ENCODE assay signal across 9 mouse cellular contexts in the genomic region with DNA sequence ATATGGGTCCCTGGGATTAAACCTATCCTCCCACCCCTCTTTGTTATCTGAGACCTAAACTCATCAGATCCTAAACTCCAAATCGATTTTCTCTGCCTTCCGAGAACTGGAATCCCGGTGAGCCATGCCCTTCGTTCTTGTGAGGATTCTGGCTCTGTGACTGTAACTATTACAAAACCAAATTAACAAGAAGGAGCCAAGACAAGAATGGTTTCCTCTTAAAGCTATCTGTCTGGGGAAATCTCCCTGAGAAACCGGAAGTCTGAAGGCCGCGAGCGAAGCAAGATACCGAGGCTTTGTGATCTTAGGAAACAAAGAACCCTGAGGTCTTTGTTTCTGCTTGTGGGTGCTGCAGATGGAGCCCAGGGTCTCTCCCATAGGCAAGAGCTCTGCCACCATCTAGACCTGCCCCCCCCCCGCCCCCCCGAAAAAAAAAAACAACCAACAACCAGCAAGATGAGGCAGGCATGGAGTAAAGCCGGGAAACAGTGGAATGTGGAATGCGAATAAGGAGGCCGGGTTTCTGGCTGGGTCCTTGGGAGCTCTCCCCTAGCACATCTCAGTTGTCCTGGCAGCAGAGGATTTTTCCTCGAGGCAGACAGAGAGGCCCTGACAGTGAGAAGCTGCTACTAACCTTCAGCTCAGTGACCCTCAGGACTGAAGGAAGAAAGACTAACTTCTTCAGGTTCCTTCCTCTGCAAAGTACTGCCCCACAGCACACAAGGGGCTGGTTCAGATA. TPM values are rescaled to one million over a fixed set of nuclear protein-coding genes. Genes with fewer than 3 reads are reported as not detected.
DNase-seq lines count a peak whose midpoint lies in the region; ATAC-seq and TF ChIP-seq lines count a peak whose summit lies in the region.
"Had no signal": no experiment of that assay in that cellular context is flagged by ENCODE, and none has a peak within 500 bp of the region (broad histone marks: within the 10 kb centered on the region; RNA-seq: fewer than 3 reads in every experiment).

No protein-coding gene starts in this region.

- ATAC-seq in liver, embryonic 11.5 days (replicated peaks; ENCODE audit: low FRiP score), result no peak
- ATAC-seq in embryonic facial prominence, embryonic 12.5 days (ENCODE audit: insufficient number of reproducible peaks, insufficient read depth, low FRiP score, low TSS enrichment), result no peak
- ATAC-seq in intestine, embryonic 15.5 days, result no peak
- no peak for ATAC-seq in midbrain, postnatal 0 days (ENCODE audit: low FRiP score)

- no peak for DNase-seq in liver, embryonic 11.5 days (ENCODE audit: low spot score)
- no peak for DNase-seq in liver
- DNase-seq in midbrain, postnatal 0 days (ENCODE audit: low spot score), result no peak
- no peak for DNase-seq in left cerebral cortex, postnatal 25 days (ENCODE audit: low spot score in 2 of 2)
- DNase-seq in urinary bladder, adult 18-20 months (ENCODE audit: low spot score in 2 of 2), result no peak
- no peak for DNase-seq in right cerebral cortex, postnatal 36 days (ENCODE audit: low spot score in 2 of 2)

- peak overlapping the region; percentile 33; the same call in 1 of the 2 replicates for H3K27ac ChIP-seq in liver, embryonic 11.5 days (ENCODE audit: low read depth, low read length)
- H3K27ac ChIP-seq in embryonic facial prominence, embryonic 12.5 days, result peak overlapping the region; percentile 91
- peak overlapping the region; percentile 59 for H3K27ac ChIP-seq in intestine, embryonic 15.5 days
- H3K27ac ChIP-seq in midbrain, postnatal 0 days (ENCODE audit: low read depth, low read length), result peak overlapping the region; percentile 39
- H3K27ac ChIP-seq: neural tube, embryonic 12.5 days had no signal

- H3K9me3 ChIP-seq in liver, embryonic 11.5 days (ENCODE audit: control insufficient read depth, low read length), result no peaks in the 10 kb centered on the region
- no peaks in the 10 kb centered on the region for H3K9me3 ChIP-seq in embryonic facial prominence, embryonic 12.5 days
- H3K9me3 ChIP-seq in intestine, embryonic 15.5 days, result no peaks in the 10 kb centered on the region
- H3K9me3 ChIP-seq in midbrain, postnatal 0 days (ENCODE audit: low read length), result no peaks in the 10 kb centered on the region
- H3K9me3 ChIP-seq: neural tube, embryonic 12.5 days had no signal

- H3K4me3 ChIP-seq in liver, embryonic 11.5 days (ENCODE audit: low read depth, low read length), result 0 out of 2 replicates have a peak overlapping the region, but pooled peaks have one; percentile 1
- no peak overlapping the region for H3K4me3 ChIP-seq in embryonic facial prominence, embryonic 12.5 days
- no peak overlapping the region for H3K4me3 ChIP-seq in intestine, embryonic 15.5 days (replicated peaks)
- no peak overlapping the region for H3K4me3 ChIP-seq in midbrain, postnatal 0 days (ENCODE audit: low read depth, low read length)
- H3K4me3 ChIP-seq: neural tube, embryonic 12.5 days had no signal

- no peak for TF ChIP-seq CTCF in midbrain, postnatal 0 days (IDR thresholded peaks at IDR 0.05)

- no peaks in the 10 kb centered on the region for H3K36me3 ChIP-seq in liver, embryonic 11.5 days (ENCODE audit: control insufficient read depth, insufficient read depth, low read length)
- no peaks in the 10 kb centered on the region for H3K36me3 ChIP-seq in embryonic facial prominence, embryonic 12.5 days
- no peaks in the 10 kb centered on the region for H3K36me3 ChIP-seq in intestine, embryonic 15.5 days
- no peaks in the 10 kb centered on the region for H3K36me3 ChIP-seq in midbrain, postnatal 0 days (ENCODE audit: insufficient read depth, low read length)
- H3K36me3 ChIP-seq: neural tube, embryonic 12.5 days had no signal

- 26% methylated on average over 15 of the region's 15 CpGs for WGBS in liver, embryonic 11.5 days
- 26% methylated on average over 15 of the region's 15 CpGs for WGBS in embryonic facial prominence, embryonic 12.5 days
- WGBS in intestine, embryonic 15.5 days, result 26% methylated on average over 15 of the region's 15 CpGs
- WGBS in midbrain, postnatal 0 days, result 21% methylated on average over 15 of the region's 15 CpGs

- peak overlapping the region; percentile 38 for H3K4me2 ChIP-seq in liver, embryonic 11.5 days
- H3K4me2 ChIP-seq in embryonic facial prominence, embryonic 12.5 days (replicated peaks), result no peak overlapping the region; the same call in 1 of the 2 replicates
- H3K4me2 ChIP-seq in intestine, embryonic 15.5 days (replicated peaks), result peak overlapping the region; percentile 37
- H3K4me2 ChIP-seq in midbrain, postnatal 0 days (ENCODE audit: low read depth, low read length, poor library complexity, severe bottlenecking), result no peak overlapping the region
- H3K4me2 ChIP-seq: neural tube, embryonic 12.5 days had no signal

- no peak overlapping the region for H3K9ac ChIP-seq in liver, embryonic 11.5 days (ENCODE audit: low read depth, low read length)
- H3K9ac ChIP-seq in embryonic facial prominence, embryonic 12.5 days, result no peak overlapping the region
- H3K9ac ChIP-seq in intestine, embryonic 15.5 days, result no peak overlapping the region
- 0 out of 2 replicates have a peak overlapping the region, but pooled peaks have one; percentile 24 for H3K9ac ChIP-seq in midbrain, postnatal 0 days (replicated peaks; ENCODE audit: low read length, poor library complexity, severe bottlenecking)
- H3K9ac ChIP-seq: neural tube, embryonic 12.5 days had no signal

- H3K4me1 ChIP-seq in liver, embryonic 11.5 days (replicated peaks; ENCODE audit: control insufficient read depth, insufficient read depth, low read length), result peaks cover 24% of the 10 kb centered on the region
- H3K4me1 ChIP-seq in embryonic facial prominence, embryonic 12.5 days, result peaks cover 55% of the 10 kb centered on the region
- peaks cover 39% of the 10 kb centered on the region for H3K4me1 ChIP-seq in intestine, embryonic 15.5 days (replicated peaks)
- peaks cover 19% of the 10 kb centered on the region for H3K4me1 ChIP-seq in midbrain, postnatal 0 days (ENCODE audit: insufficient read depth, low read length)

- H3K27me3 ChIP-seq in liver, embryonic 11.5 days (replicated peaks; ENCODE audit: control insufficient read depth, insufficient read depth, low read length), result no peaks in the 10 kb centered on the region
- no peaks in the 10 kb centered on the region for H3K27me3 ChIP-seq in embryonic facial prominence, embryonic 12.5 days
- no peaks in the 10 kb centered on the region for H3K27me3 ChIP-seq in intestine, embryonic 15.5 days (replicated peaks)
- no peaks in the 10 kb centered on the region for H3K27me3 ChIP-seq in midbrain, postnatal 0 days (ENCODE audit: insufficient read depth, low read length)
- H3K27me3 ChIP-seq: neural tube, embryonic 12.5 days had no signal

- intact Hi-C loops in left cerebral cortex, postnatal 25 days (cut with DNase I), result no loop called here

RNA-seq across cellular contexts. Expression of gene Ccdc8, which starts 2.3 kb away (rescaled TPM):
- polyA plus RNA-seq in liver, embryonic 11.5 days (2014; fragmentation: Nextera tagmentation; extraction: Ambion mirVana), result 13.2 and 13.5 TPM in 2 replicates
- polyA plus RNA-seq in embryonic facial prominence, embryonic 12.5 days (2016; fragmentation: Nextera tagmentation; extraction: Ambion mirVana), result 21.6 and 26.2 TPM in 2 replicates
- 28.1 and 29.0 TPM in 2 replicates for polyA plus RNA-seq in intestine, embryonic 15.5 days (2015; fragmentation: Nextera tagmentation; extraction: Ambion mirVana)
- 5.5 and 5.8 TPM in 2 replicates for total RNA-seq in midbrain, postnatal 0 days (2014; rRNA removed)
- 2.0 and 2.5 TPM in 2 replicates for polyA plus RNA-seq in midbrain, postnatal 0 days (2015; fragmentation: Nextera tagmentation; extraction: Ambion mirVana)
- total RNA-seq in left cerebral cortex, postnatal 25 days (2021), result 1 to 10 TPM; 2.4 to 2.6 TPM

RNA-seq across cellular contexts. Expression of gene Gm42372, which starts 7.3 kb away (rescaled TPM):
- 0.15 and 0.16 TPM in 2 replicates for polyA plus RNA-seq in liver, embryonic 11.5 days (2014; fragmentation: Nextera tagmentation; extraction: Ambion mirVana)
- polyA plus RNA-seq in embryonic facial prominence, embryonic 12.5 days (2016; fragmentation: Nextera tagmentation; extraction: Ambion mirVana), result 0.36 and 0.41 TPM in 2 replicates
- 0.28 and 0.44 TPM in 2 replicates for polyA plus RNA-seq in intestine, embryonic 15.5 days (2015; fragmentation: Nextera tagmentation; extraction: Ambion mirVana)
- 48.8 and 49.0 TPM in 2 replicates for total RNA-seq in midbrain, postnatal 0 days (2014; rRNA removed)
- 9.0 and 9.2 TPM in 2 replicates for polyA plus RNA-seq in midbrain, postnatal 0 days (2015; fragmentation: Nextera tagmentation; extraction: Ambion mirVana)
- 10 to 100 TPM; 62.3 to 64.9 TPM for total RNA-seq in left cerebral cortex, postnatal 25 days (2021)

RNA-seq across cellular contexts. Expression of gene Pnmal1, which starts 30.7 kb away (rescaled TPM):
- 0.18 and 0.52 TPM in 2 replicates for polyA plus RNA-seq in liver, embryonic 11.5 days (2014; fragmentation: Nextera tagmentation; extraction: Ambion mirVana)
- polyA plus RNA-seq in embryonic facial prominence, embryonic 12.5 days (2016; fragmentation: Nextera tagmentation; extraction: Ambion mirVana), result 2.8 and 3.6 TPM in 2 replicates
- polyA plus RNA-seq in intestine, embryonic 15.5 days (2015; fragmentation: Nextera tagmentation; extraction: Ambion mirVana), result 3.0 and 3.1 TPM in 2 replicates
- total RNA-seq in midbrain, postnatal 0 days (2014; rRNA removed), result 41.2 and 54.0 TPM in 2 replicates
- polyA plus RNA-seq in midbrain, postnatal 0 days (2015; fragmentation: Nextera tagmentation; extraction: Ambion mirVana), result 64.8 and 65.2 TPM in 2 replicates
- total RNA-seq in left cerebral cortex, postnatal 25 days (2021), result 100 to 1,000 TPM; 107 to 115 TPM

RNA-seq across cellular contexts. Expression of gene Ppp5c, which starts 37.5 kb away (rescaled TPM):
- 124 and 128 TPM in 2 replicates for polyA plus RNA-seq in liver, embryonic 11.5 days (2014; fragmentation: Nextera tagmentation; extraction: Ambion mirVana)
- polyA plus RNA-seq in embryonic facial prominence, embryonic 12.5 days (2016; fragmentation: Nextera tagmentation; extraction: Ambion mirVana), result 110 TPM in 2 replicates
- polyA plus RNA-seq in intestine, embryonic 15.5 days (2015; fragmentation: Nextera tagmentation; extraction: Ambion mirVana), result 81.5 and 89.5 TPM in 2 replicates
- total RNA-seq in midbrain, postnatal 0 days (2014; rRNA removed), result 56.4 and 61.0 TPM in 2 replicates
- 144 and 145 TPM in 2 replicates for polyA plus RNA-seq in midbrain, postnatal 0 days (2015; fragmentation: Nextera tagmentation; extraction: Ambion mirVana)
- 100 to 1,000 TPM; 167 to 169 TPM for total RNA-seq in left cerebral cortex, postnatal 25 days (2021)

RNA-seq across cellular contexts. Expression of gene Pnmal2, which starts 45.7 kb away (rescaled TPM):
- polyA plus RNA-seq in liver, embryonic 11.5 days (2014; fragmentation: Nextera tagmentation; extraction: Ambion mirVana), result 0.58 and 0.80 TPM in 2 replicates
- polyA plus RNA-seq in embryonic facial prominence, embryonic 12.5 days (2016; fragmentation: Nextera tagmentation; extraction: Ambion mirVana), result 15.9 and 16.6 TPM in 2 replicates
- polyA plus RNA-seq in intestine, embryonic 15.5 days (2015; fragmentation: Nextera tagmentation; extraction: Ambion mirVana), result 8.1 and 8.3 TPM in 2 replicates
- total RNA-seq in midbrain, postnatal 0 days (2014; rRNA removed), result 155 and 174 TPM in 2 replicates
- 180 and 187 TPM in 2 replicates for polyA plus RNA-seq in midbrain, postnatal 0 days (2015; fragmentation: Nextera tagmentation; extraction: Ambion mirVana)
- 100 to 1,000 TPM; 268 to 274 TPM for total RNA-seq in left cerebral cortex, postnatal 25 days (2021)

Comparison
In these comparisons a context has a peak if more than half of its experiments do, and no peak if none do; other contexts are left out.
1. H3K27ac ChIP-seq: peak in every context shown above with its lines; median percentile 91 in embryonic facial prominence, embryonic 12.5 days; 59 in intestine, embryonic 15.5 days; 39 in midbrain, postnatal 0 days; 33 in liver, embryonic 11.5 days.
2. H3K4me2 ChIP-seq: peak in liver, embryonic 11.5 days (single experiment) and intestine, embryonic 15.5 days (single experiment); none in embryonic facial prominence, embryonic 12.5 days (single experiment) and midbrain, postnatal 0 days (single experiment).
3. RNA of gene Pnmal1, which starts 30.7 kb away (polyA plus RNA-seq): 64.8 to 65.2 TPM in midbrain, postnatal 0 days; 3.0 to 3.1 TPM in intestine, embryonic 15.5 days, 2.8 to 3.6 TPM in embryonic facial prominence, embryonic 12.5 days and 0.18 to 0.52 TPM in liver, embryonic 11.5 days; every median in the first group is over 10 times any median in the second.